18 mouse cellular contexts compared by ENCODE assay signal in genomic region chr7:49877307-49877706, GRCm38 (mm10). TPM values are rescaled to one million over a fixed set of nuclear protein-coding genes. Genes with fewer than 3 reads are reported as not detected.
"Had no signal": no experiment of that assay in that cellular context is flagged by ENCODE, and none has a peak within 500 bp of the region (broad histone marks: within the 10 kb centered on the region; RNA-seq: fewer than 3 reads in every experiment).

No protein-coding gene starts in this region.

- DNase-seq: kidney, adult 9 months; kidney, postnatal 14 days; kidney, postnatal 4 days; liver; liver, postnatal 0 days; lung, embryonic 14.5 days; thymus, adult 18-20 months; thymus, postnatal 4 days had no signal

- ATAC-seq: liver, postnatal 0 days; lung, postnatal 0 days; midbrain, embryonic 13.5 days; midbrain, embryonic 16.5 days had no signal

- H3K9ac ChIP-seq: limb, embryonic 13.5 days; liver, embryonic 14.5 days; liver, postnatal 0 days; lung, embryonic 14.5 days; midbrain, embryonic 13.5 days had no signal

- H3K4me3 ChIP-seq: limb, embryonic 10.5 days; limb, embryonic 13.5 days; midbrain, embryonic 13.5 days had no signal

- H3K27me3 ChIP-seq: limb, embryonic 13.5 days had no signal

- H3K36me3 ChIP-seq: limb, embryonic 10.5 days; limb, embryonic 13.5 days; midbrain, embryonic 13.5 days had no signal

- H3K27ac ChIP-seq: limb, embryonic 10.5 days; limb, embryonic 13.5 days; liver, embryonic 14.5 days; macrophage; midbrain, embryonic 13.5 days had no signal

- H3K9me3 ChIP-seq: limb, embryonic 10.5 days; limb, embryonic 13.5 days; midbrain, embryonic 13.5 days had no signal

- H3K4me2 ChIP-seq: limb, embryonic 13.5 days; lung, embryonic 14.5 days; midbrain, embryonic 13.5 days had no signal

RNA-seq across cellular contexts. Expression of gene Slc6a5, which starts 32.6 kb away (rescaled TPM):
- polyA plus RNA-seq: limb, embryonic 10.5 days; liver, postnatal 0 days; lung, embryonic 14.5 days; lung, postnatal 0 days; macrophage; small intestine, adult 2 months; spleen, adult 2 months; stomach, embryonic 16.5 days had no signal
